21 mouse cellular contexts compared by ENCODE assay signal in the genomic region with DNA sequence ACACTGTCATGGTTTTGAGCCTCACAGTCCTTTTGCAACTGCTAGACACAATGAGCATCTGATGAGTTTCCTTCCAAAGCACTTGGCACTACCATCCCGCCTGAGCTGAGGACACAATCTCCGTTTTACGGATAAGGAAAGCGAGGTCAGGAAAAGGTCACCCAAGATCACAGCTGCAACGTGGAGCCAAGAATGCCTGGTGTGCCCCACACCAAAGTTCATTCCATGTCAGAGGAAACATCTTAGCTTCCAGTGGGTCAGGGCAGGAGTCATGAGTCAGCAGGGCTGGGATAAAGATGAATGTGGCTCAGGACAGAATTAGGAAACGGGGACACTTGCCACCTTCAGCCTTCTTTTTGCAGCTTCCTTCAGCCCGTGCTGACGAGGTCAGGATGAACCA. TPM values are rescaled to one million over a fixed set of nuclear protein-coding genes. Genes with fewer than 3 reads are reported as not detected.
A peak's percentile ranks its signal among the peaks of the same experiment; 100 is the strongest.
DNase-seq lines count a peak whose midpoint lies in the region; ATAC-seq lines count a peak whose summit lies in the region.
"Had no signal": no experiment of that assay in that cellular context is flagged by ENCODE, and none has a peak within 500 bp of the region (broad histone marks: within the 10 kb centered on the region; RNA-seq: fewer than 3 reads in every experiment).

No protein-coding gene starts in this region.

- H3K9ac ChIP-seq in hindbrain, embryonic 13.5 days, result no peak overlapping the region
- H3K9ac ChIP-seq: embryonic facial prominence, embryonic 12.5 days; forebrain, embryonic 12.5 days; heart, embryonic 15.5 days; limb, embryonic 12.5 days; liver, embryonic 12.5 days; lung, embryonic 14.5 days; midbrain, embryonic 15.5 days; neural tube, embryonic 12.5 days had no signal

- peaks cover 15% of the 10 kb centered on the region for H3K27me3 ChIP-seq in hindbrain, embryonic 10.5 days (ENCODE audit: insufficient read depth, poor library complexity, severe bottlenecking)
- H3K27me3 ChIP-seq in hindbrain, embryonic 13.5 days, result 0 out of 2 replicates have a peak, but pooled peaks cover 2% of the 10 kb centered on the region
- H3K27me3 ChIP-seq: embryonic facial prominence, embryonic 12.5 days; midbrain, embryonic 15.5 days; neural tube, embryonic 12.5 days had no signal

- no peaks in the 10 kb centered on the region for H3K36me3 ChIP-seq in hindbrain, embryonic 10.5 days
- H3K36me3 ChIP-seq in hindbrain, embryonic 13.5 days, result no peaks in the 10 kb centered on the region
- H3K36me3 ChIP-seq: embryonic facial prominence, embryonic 12.5 days; forebrain, embryonic 12.5 days; heart, embryonic 15.5 days; limb, embryonic 12.5 days; liver, embryonic 12.5 days; midbrain, embryonic 15.5 days; neural tube, embryonic 12.5 days had no signal

- WGBS in hindbrain, embryonic 10.5 days, result 38% methylated on average over 8 of the region's 8 CpGs
- 43% methylated on average over 8 of the region's 8 CpGs for WGBS in hindbrain, embryonic 13.5 days

- H3K4me1 ChIP-seq in hindbrain, embryonic 10.5 days (replicated peaks), result peaks cover 52% of the 10 kb centered on the region
- H3K4me1 ChIP-seq in hindbrain, embryonic 13.5 days (replicated peaks), result peaks cover 72% of the 10 kb centered on the region
- H3K4me1 ChIP-seq: embryonic facial prominence, embryonic 12.5 days; limb, embryonic 12.5 days; liver, embryonic 12.5 days had no signal

- no peak overlapping the region for H3K4me2 ChIP-seq in hindbrain, embryonic 13.5 days
- H3K4me2 ChIP-seq: embryonic facial prominence, embryonic 12.5 days; forebrain, embryonic 12.5 days; heart, embryonic 15.5 days; limb, embryonic 12.5 days; liver, embryonic 12.5 days; lung, embryonic 14.5 days; midbrain, embryonic 15.5 days; neural tube, embryonic 12.5 days had no signal

- no peaks in the 10 kb centered on the region for H3K9me3 ChIP-seq in hindbrain, embryonic 10.5 days
- no peaks in the 10 kb centered on the region for H3K9me3 ChIP-seq in hindbrain, embryonic 13.5 days
- H3K9me3 ChIP-seq: embryonic facial prominence, embryonic 12.5 days; forebrain, embryonic 12.5 days; heart, embryonic 15.5 days; limb, embryonic 12.5 days; liver, embryonic 12.5 days; midbrain, embryonic 15.5 days; neural tube, embryonic 12.5 days had no signal

- peak; percentile 58 for DNase-seq in adrenal gland, postnatal 14 days
- no peak for DNase-seq in adrenal gland, postnatal 10 days
- DNase-seq in hindbrain, embryonic 10.5 days (ENCODE audit: low spot score), result no peak
- DNase-seq in kidney, postnatal 14 days, result peak; percentile 37
- DNase-seq in kidney, adult 9 months, result no peak
- DNase-seq in kidney, postnatal 4 days, result peak; percentile 21 to 31
- DNase-seq: cerebellum, adult 9-10 months; heart, postnatal 36 days; lung, embryonic 14.5 days; lung, postnatal 36 days had no signal

- no peak overlapping the region for H3K4me3 ChIP-seq in hindbrain, embryonic 10.5 days
- H3K4me3 ChIP-seq in hindbrain, embryonic 13.5 days, result no peak overlapping the region
- H3K4me3 ChIP-seq: embryonic facial prominence, embryonic 12.5 days; forebrain, embryonic 12.5 days; heart, embryonic 15.5 days; limb, embryonic 12.5 days; liver, embryonic 12.5 days; midbrain, embryonic 15.5 days; neural tube, embryonic 12.5 days had no signal

- H3K27ac ChIP-seq in hindbrain, embryonic 10.5 days, result peak overlapping the region; percentile 43; the same call in 1 of the 2 replicates
- H3K27ac ChIP-seq in hindbrain, embryonic 13.5 days, result no peak overlapping the region
- H3K27ac ChIP-seq: embryonic facial prominence, embryonic 12.5 days; forebrain, embryonic 12.5 days; heart, embryonic 15.5 days; hindbrain, postnatal 0 days; limb, embryonic 12.5 days; liver, embryonic 12.5 days; neural tube, embryonic 12.5 days had no signal

- ATAC-seq in hindbrain, embryonic 13.5 days (ENCODE audit: low FRiP score), result no peak
- ATAC-seq: CD4-positive, CD25-positive, alpha-beta regulatory T cell, adult 4 months; intestine, postnatal 0 days; liver, embryonic 12.5 days; midbrain, embryonic 15.5 days had no signal

RNA-seq across cellular contexts. Expression of a gene that starts 25.8 kb away (rescaled TPM):
- total RNA-seq in adrenal gland, postnatal 14 days (2021), result 0.26 and 0.71 TPM in 2 replicates
- 1 to 10 TPM in 1 of 2 experiments, under 1 TPM in 1; 0.79 to 1.2 TPM for total RNA-seq in adrenal gland, postnatal 10 days (2021)
- 3.7 and 10.7 TPM in 2 replicates for polyA plus RNA-seq in hindbrain, embryonic 10.5 days (2016; fragmentation: Nextera tagmentation; extraction: Ambion mirVana)
- 14.8 and 15.4 TPM in 2 replicates for polyA plus RNA-seq in hindbrain, embryonic 13.5 days (2015; fragmentation: Nextera tagmentation; extraction: Ambion mirVana)
- total RNA-seq: heart, postnatal 36 days had no signal
- polyA plus RNA-seq: CD4-positive, CD25-positive, alpha-beta regulatory T cell, adult 4 months; heart, embryonic 15.5 days had no signal

Comparison
In these comparisons a context has a peak if more than half of its experiments do, and no peak if none do; other contexts are left out.
1. DNase-seq: peak in adrenal gland, postnatal 14 days (single experiment), kidney, postnatal 14 days (single experiment) and kidney, postnatal 4 days (2 of 2); none in adrenal gland, postnatal 10 days (single experiment), hindbrain, embryonic 10.5 days (single experiment) and kidney, adult 9 months (single experiment).